Mouse (Mus musculus) 3134 (cell line): ENCODE results near the gene Cd3eap.

Source experiments
- DNase-seq: peaks from one replicate; pipeline ENCODE4 v3.0.0-alpha.2; 2011; ENCODE audit warnings: low spot score; ENCODE audit not compliant: insufficient read length; ENCODE audit errors: extremely low read depth

The Cd3eap gene

DNA sequence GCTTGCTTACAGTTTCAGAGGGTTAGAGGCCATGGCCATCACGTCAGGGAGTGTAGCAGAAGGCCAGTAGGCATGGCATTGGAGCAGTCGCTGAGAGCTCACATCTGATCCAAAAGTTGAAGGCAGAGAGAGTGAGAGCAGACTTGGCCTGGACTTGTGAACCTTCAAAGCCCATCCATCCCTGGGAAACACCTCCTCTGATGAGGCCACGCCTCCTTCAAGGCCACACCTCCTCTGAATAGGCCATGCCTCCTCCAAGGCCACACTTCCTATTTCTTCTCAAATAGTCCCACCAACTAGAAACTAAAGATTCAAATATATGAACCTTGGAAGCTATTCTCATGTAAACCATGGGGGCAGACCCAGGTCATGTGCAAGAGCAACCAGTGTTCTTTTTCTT, 23.7 kb downstream of the Cd3eap start:
- DNase-seq: no peak

DNA sequence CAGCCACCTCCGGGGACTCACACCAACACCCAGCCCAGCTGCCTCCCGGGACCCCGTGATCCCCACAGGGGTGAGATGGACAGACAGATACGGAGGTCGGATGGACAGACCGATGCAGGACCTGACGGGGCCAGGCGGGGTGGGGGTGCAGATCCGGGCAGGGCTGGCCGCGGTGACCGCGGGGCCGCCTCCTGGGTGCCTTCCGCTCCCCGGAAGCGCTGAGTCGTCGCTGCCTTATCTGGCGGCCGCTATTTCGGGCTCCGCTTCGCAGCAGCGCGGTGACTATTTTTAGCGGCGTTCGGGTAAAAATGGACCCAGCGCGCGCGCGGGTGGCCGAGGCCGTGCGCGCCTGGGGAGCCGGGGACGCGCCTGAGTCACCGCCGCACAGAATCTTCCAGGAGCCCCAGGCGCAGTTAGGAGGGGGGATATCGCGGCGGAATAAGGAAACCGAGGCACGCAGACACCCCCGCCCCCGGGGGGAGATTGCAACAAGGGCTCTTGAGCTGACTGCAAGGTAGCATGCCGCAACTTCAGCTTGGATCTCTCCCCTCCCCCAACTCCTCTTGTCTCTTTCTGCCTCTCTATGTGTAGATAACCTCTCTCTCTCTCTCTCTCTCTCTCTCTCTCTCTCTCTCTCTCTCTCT, 26.5 kb downstream of the Cd3eap start:
- peak; percentile 83 for DNase-seq

GRCm38 (mm10) chr7:19331910-19332309, 27.4 kb downstream of the Cd3eap start:
- DNase-seq: peak; percentile 42

DNA sequence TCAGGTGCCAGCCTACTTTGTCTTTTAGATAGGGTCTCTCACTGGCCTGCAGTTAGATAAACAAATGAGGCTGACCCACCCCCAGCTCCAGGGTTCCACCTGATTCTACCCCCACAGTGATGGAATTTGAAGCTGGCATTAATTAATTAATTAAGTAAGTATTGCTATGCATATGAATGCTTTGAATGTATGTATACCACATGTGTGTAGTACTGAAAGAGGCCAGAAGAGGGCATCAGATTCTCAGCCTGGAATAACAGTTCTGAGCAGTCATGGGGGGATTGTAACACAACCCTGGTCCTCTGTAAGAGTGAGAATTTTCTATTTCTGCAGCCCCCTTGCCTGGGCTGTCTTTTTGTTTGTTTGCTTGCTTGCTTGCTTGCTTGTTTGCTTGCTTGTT, 30.9 kb downstream of the Cd3eap start:
- no peak for DNase-seq

DNA sequence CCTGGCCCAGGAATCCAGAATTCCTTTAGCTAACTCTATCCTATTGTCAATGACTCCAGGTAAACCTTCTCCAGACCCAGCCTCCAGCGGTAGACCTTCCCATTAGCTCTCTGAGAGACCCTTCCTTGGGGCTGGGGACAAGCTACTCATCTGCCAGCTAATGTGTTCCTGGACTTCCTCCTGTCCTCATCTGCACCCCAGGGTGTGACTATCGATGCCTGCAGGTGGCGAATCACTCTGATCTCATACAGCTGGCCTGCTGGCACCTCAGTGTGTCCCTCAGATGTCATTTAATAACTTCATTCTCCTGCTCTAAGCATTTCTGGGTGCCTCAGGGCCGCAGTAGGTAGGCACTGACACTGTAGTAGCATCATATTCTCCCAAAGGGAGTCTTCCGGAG, 31.5 kb downstream of the Cd3eap start:
- no peak for DNase-seq

DNA sequence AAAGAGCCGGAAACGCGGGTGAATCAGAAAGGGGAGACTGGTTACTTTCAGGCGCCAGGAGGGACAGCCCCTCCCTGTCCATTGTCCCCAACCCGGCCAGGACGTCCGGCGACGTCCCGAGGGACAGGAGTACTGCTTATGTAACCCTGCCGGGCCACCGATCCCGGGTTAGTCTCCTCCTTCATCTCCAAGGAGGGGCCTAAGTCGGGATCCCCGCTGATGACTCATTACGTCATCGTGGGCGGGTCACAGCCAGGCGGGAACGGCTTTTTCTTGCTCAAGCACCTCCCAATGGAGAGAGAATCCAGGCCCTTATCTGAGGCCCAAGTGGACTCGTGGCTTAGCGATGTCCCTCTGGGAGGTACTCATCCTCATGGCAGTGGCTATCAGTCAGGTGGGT, 32.2 kb downstream of the Cd3eap start:
- peak; percentile 88 for DNase-seq

- DNase-seq: peak; percentile 66
Observed at GRCm38 (mm10) chr7:19326359-19326758, 32.9 kb downstream of the Cd3eap start.

- no peak for DNase-seq
Observed at GRCm38 (mm10) chr7:19325262-19326199, 33.8 kb downstream of the Cd3eap start.

DNA sequence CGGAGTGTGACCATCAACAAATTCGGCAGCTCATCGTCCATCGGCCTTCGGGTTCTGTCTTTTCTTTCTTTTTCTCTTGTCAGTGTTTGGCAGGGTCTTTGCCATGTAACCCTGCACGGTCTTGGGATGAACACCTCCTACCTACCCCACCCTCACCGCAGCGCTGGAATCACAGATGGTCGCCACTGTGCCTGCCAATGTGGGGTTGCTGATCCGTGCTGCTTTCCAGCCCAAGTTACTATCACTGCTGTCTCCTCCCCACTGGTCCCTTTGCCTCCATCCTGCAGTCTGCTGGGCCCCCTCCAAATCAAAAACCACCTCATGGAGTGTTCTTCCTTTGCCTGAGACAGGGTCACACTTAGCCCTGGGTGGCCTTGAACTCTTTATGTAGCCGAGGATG, 35.1 kb downstream of the Cd3eap start:
- no peak for DNase-seq

- no peak for DNase-seq
Observed at GRCm38 (mm10) chr7:19322489-19322888, 36.8 kb downstream of the Cd3eap start.

DNA sequence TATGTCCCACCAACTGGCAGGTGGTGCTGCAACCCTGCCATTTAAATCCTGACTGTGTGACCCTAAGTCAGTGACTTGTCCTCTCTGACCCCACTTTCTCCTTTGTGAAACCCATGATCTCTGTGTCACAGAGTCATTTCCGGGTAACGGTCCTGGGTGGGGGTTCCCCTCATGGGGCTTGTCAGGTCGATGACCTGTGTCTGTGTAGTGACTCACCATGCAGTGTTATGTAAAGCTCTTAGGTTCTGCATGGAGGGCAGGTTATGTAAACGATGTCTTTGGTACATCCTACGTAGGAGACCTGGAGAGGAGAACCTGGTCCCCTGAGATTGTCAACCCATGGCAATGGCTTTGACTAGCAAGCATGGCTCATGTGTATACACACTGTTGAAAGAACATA, 37.8 kb downstream of the Cd3eap start:
- no peak for DNase-seq

DNA sequence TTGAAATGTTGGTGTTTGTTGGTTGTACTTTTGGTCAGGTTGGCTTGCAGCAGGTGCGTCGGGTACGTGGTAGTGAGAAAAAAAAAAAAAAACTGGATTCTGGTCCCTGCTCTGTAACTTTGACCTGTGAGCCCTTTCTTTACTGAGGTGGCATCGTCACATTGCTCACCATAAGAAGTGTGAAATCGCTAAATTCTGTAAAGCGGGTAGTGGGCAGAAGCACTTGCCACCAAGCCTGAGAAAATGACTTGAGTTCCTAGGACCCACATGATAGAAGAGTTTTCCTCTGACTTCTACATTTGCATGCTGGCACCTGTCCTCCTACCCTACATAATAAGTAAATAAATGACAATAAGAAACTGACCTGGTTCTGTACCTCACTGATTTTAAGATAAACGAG, 38.6 kb downstream of the Cd3eap start:
- DNase-seq: no peak

DNA sequence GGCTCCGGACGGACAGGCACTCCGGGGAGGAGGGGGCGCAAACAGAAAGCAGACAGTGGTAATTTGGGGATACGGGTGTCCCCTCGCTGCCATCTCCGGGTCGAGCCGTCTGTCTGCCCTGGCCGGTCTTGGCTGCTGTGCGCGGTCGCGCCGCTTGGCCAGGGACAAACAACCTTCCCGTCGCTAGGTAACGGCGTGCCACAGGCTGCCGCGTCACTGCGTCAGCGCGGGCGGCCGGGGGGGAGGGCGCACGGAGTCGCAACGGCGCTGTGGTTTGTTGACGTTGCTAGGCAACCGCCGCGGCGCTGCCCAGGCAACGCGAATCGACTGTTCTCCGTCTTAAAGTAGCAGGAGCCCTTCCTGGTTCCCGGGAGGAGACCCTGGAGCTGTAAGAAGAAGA, 39.4 kb downstream of the Cd3eap start:
- peak; percentile 97 for DNase-seq

GRCm38 (mm10) chr7:19319458-19319857, 39.8 kb downstream of the Cd3eap start:
- DNase-seq: no peak

DNA sequence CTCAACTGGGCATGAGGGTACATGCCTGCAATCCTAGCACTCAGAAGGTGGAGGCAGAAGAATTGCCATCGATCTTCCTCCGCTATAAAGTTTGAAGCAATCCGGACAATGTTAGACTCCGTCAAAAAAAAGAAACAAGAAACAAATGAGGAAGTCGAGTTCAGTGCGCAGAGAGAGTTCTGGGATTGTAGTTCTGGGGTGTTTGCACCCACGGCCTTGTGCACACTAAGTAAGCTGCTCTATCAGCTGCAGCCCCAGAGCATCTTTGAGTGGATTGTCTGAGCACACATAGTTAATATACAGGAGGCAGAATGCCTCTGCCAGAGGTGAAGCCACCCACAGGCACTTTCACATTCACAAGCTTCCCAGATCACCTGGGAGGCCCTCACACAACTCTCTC, 40.6 kb downstream of the Cd3eap start:
- no peak for DNase-seq

GRCm38 (mm10) chr7:19318201-19318600, 41.1 kb downstream of the Cd3eap start:
- DNase-seq: no peak

- DNase-seq: peak; percentile 81
Observed at GRCm38 (mm10) chr7:19316451-19317161, 42.7 kb downstream of the Cd3eap start.

- DNase-seq: no peak
Observed at GRCm38 (mm10) chr7:19314033-19314432, 45.2 kb downstream of the Cd3eap start.

- DNase-seq: no peak
Observed at GRCm38 (mm10) chr7:19311991-19312390, 47.3 kb downstream of the Cd3eap start.

- DNase-seq: peak; percentile 93
Observed at GRCm38 (mm10) chr7:19309884-19310641, 49.2 kb downstream of the Cd3eap start, which contains the start of gene Fosb. Gene Fosb, minus strand, starts transcription at chr7:19310051.
